Mouse (Mus musculus) liver, adult 2 months (tissue): Measurements from ENCODE around the gene Mtmr4. TPM values are rescaled to one million over a fixed set of nuclear protein-coding genes. Genes with fewer than 3 reads are reported as not detected.

Source experiments
- DNase-seq: peaks from one replicate; pipeline ENCODE4 v3.0.0-alpha.2; 2011; ENCODE audit warnings: low read depth, low spot score; ENCODE audit errors: extremely low read depth
- H3K27ac ChIP-seq: fragments of 200-500 bp; replicated peaks from 2 replicates; pipeline ENCODE4 v1.5.1; 2012; ENCODE audit warnings: low read depth, mild to moderate bottlenecking, control low read depth, inconsistent platforms, low read length; ENCODE audit not compliant: insufficient read depth
- H3K27me3 ChIP-seq: fragments of 200-500 bp; 2 replicates; pipeline ENCODE4 v1.6.1; 2012; ENCODE audit warnings: mild to moderate bottlenecking, moderate library complexity, low read length, inconsistent platforms; ENCODE audit not compliant: control insufficient read depth, insufficient read depth
- H3K36me3 ChIP-seq: fragments of 200-500 bp; 2 replicates; pipeline ENCODE4 v1.6.1; 2012; ENCODE audit warnings: low read length, inconsistent platforms; ENCODE audit not compliant: control insufficient read depth, insufficient read depth
- H3K4me1 ChIP-seq: fragments of 200-500 bp; 2 replicates; pipeline ENCODE4 v1.6.1; 2011; ENCODE audit warnings: low read length; ENCODE audit not compliant: control insufficient read depth, insufficient read depth
- H3K4me3 ChIP-seq: fragments of 200-500 bp; 2 replicates; pipeline ENCODE4 v1.5.1; 2011; ENCODE audit warnings: low read depth, mild to moderate bottlenecking, control low read depth, low read length, moderate library complexity; ENCODE audit not compliant: insufficient read depth
- H3K79me2 ChIP-seq: fragments of 200-500 bp; 2 replicates; pipeline ENCODE4 v1.6.1; 2012; ENCODE audit warnings: inconsistent platforms, mild to moderate bottlenecking, low read length, moderate library complexity; ENCODE audit not compliant: control insufficient read depth, insufficient read depth
- H3K9ac ChIP-seq: fragments of 200-500 bp; 2 replicates; pipeline ENCODE4 v1.6.1; 2012; ENCODE audit warnings: low read depth, mild to moderate bottlenecking, control low read depth, inconsistent platforms, low read length
- CTCF ChIP-seq: fragments of 200-500 bp; IDR thresholded peaks from 2 replicates; pipeline ENCODE4 v1.5.1; 2011; ENCODE audit warnings: low read depth, low read length, control low read depth
- POLR2A ChIP-seq: fragments of 200-500 bp; IDR thresholded peaks from 2 replicates; pipeline ENCODE4 v1.6.1; 2011; ENCODE audit warnings: low read length, control low read depth; ENCODE audit not compliant: insufficient read depth; ENCODE audit errors: extremely low read depth
- WGBS: fragments of 180-500 bp; shearing (Covaris S2); methylation state at CpG from one replicate; pipeline ENCODE4 v1.1.7; 2018; 5-methylcytosine and 5-hydroxymethylcytosine counted together
- polyA plus RNA-seq: library from polyadenylated mRNA; depleted of rRNA; stranded (reverse); fragments of >200 nt; gene quantifications from 2 replicates; pipeline ENCODE4 v1.2.3, GENCODE M21; 2012
- total RNA-seq: library from RNA; depleted of rRNA; stranded (reverse); fragments of >200 nt; gene quantifications from 2 replicates; pipeline ENCODE4 v1.2.3, GENCODE M21; 2014

Gene Mtmr4
- total and polyA plus RNA-seq, 2 experiments, result 13.4 to 18.1 TPM

- 71% methylated on average over 10 of the region's 10 CpGs for WGBS
- H3K4me3 ChIP-seq, result peak overlapping the region; percentile 11; the same call in 1 of the 2 replicates
- H3K9ac ChIP-seq, result no peak overlapping the region
- no peaks in the 10 kb centered on the region for H3K27me3 ChIP-seq
- no peak overlapping the region for H3K27ac ChIP-seq
- no peaks in the 10 kb centered on the region for H3K79me2 ChIP-seq
- no peak for DNase-seq
- H3K4me1 ChIP-seq, result peaks cover 4% of the 10 kb centered on the region; the same call in 1 of the 2 replicates
- no peaks in the 10 kb centered on the region for H3K36me3 ChIP-seq
- no peak for TF ChIP-seq CTCF
- TF ChIP-seq POLR2A, result no peak
Measured at GRCm38 (mm10) chr11:87580543-87581085, 11.3 kb upstream of the Mtmr4 start.

GRCm38 (mm10) chr11:87581161-87581865 lies 10.6 kb upstream of the Mtmr4 start:
- no peaks in the 10 kb centered on the region for H3K36me3 ChIP-seq
- no peak overlapping the region; the same call in 1 of the 2 replicates for H3K4me3 ChIP-seq
- no peak for TF ChIP-seq POLR2A
- no peak for TF ChIP-seq CTCF
- H3K27me3 ChIP-seq, result no peaks in the 10 kb centered on the region
- no peaks in the 10 kb centered on the region for H3K79me2 ChIP-seq
- 85% methylated on average over 12 of the region's 12 CpGs for WGBS
- DNase-seq, result no peak
- H3K9ac ChIP-seq, result no peak overlapping the region; the same call in 1 of the 2 replicates
- no peak overlapping the region; the same call in 1 of the 2 replicates for H3K27ac ChIP-seq
- H3K4me1 ChIP-seq, result peaks cover 6% of the 10 kb centered on the region; the same call in 1 of the 2 replicates

- Histone ChIP-seq H3K4me3 (no peak overlapping the region), H3K36me3 (no peaks in the 10 kb centered on the region), H3K9ac (no peak overlapping the region), H3K27ac (0 out of 2 replicates have a peak overlapping the region, but pooled peaks have one; percentile 4), H3K79me2 (no peaks in the 10 kb centered on the region), H3K4me1 (peaks cover 10% of the 10 kb centered on the region), H3K27me3 (no peaks in the 10 kb centered on the region)
- TF ChIP-seq POLR2A (no peak), CTCF (no peak)
- no peak for DNase-seq
- 81% methylated on average over 8 of the region's 8 CpGs for WGBS
Measured at GRCm38 (mm10) chr11:87581933-87582710, 9.8 kb upstream of the Mtmr4 start.

- Histone ChIP-seq H3K36me3 (no peaks in the 10 kb centered on the region), H3K27ac (peak overlapping the region; percentile 43), H3K4me1 (peaks cover 10% of the 10 kb centered on the region), H3K27me3 (no peaks in the 10 kb centered on the region), H3K4me3 (no peak overlapping the region), H3K9ac (no peak overlapping the region), H3K79me2 (no peaks in the 10 kb centered on the region)
- TF ChIP-seq CTCF (no peak), POLR2A (no peak)
- DNase-seq, result no peak
- 83% methylated on average over 6 of the region's 6 CpGs for WGBS
Measured at GRCm38 (mm10) chr11:87583291-87584034, 8.5 kb upstream of the Mtmr4 start.

- H3K27me3 ChIP-seq, result no peaks in the 10 kb centered on the region
- peak; percentile 29 for DNase-seq
- no peaks in the 10 kb centered on the region for H3K79me2 ChIP-seq
- H3K36me3 ChIP-seq, result no peaks in the 10 kb centered on the region
- H3K4me1 ChIP-seq, result peaks cover 16% of the 10 kb centered on the region
- no peak overlapping the region for H3K4me3 ChIP-seq
- WGBS, result 52% methylated on average over 10 of the region's 10 CpGs
- no peak for TF ChIP-seq CTCF
- TF ChIP-seq POLR2A, result no peak
- H3K9ac ChIP-seq, result no peak overlapping the region
- peak overlapping the region; percentile 43 for H3K27ac ChIP-seq
Measured at GRCm38 (mm10) chr11:87584711-87585505, 7.1 kb upstream of the Mtmr4 start.
